Mouse (Mus musculus): Measurements from ENCODE around the gene Tmem145. TPM values are rescaled to one million over a fixed set of nuclear protein-coding genes. Genes with fewer than 3 reads are reported as not detected.

The Tmem145 gene
- total RNA-seq, 2 experiments from 2014 or later, result 4.0 to 5.4 TPM

- no peak for DNase-seq (ENCODE audit: low spot score in 2 of 2)
Observed at GRCm38 (mm10) chr7:25275555-25276298, 30.2 kb upstream of the Tmem145 start.

DNA sequence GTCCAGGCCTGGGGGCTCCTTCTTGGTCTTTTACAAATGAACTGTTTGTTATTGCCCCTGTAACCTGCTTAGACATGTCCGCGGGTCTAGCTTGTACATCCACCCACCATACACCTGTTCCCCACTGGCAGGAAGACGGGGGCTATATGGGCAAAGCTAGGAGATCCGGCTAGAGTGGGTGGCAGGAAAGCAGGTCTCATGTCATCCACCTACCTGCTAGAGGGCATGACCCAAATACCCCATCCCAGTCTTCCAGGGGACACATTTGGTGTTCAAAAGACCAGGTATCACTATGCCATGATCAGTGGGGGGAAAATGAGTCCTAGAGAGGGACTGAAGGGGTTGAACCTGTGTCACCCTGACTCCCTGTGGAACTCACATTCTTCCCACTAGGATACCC is 28.5 kb upstream of the Tmem145 start:
- DNase-seq (ENCODE audit: low spot score in 2 of 2), result no peak

DNA sequence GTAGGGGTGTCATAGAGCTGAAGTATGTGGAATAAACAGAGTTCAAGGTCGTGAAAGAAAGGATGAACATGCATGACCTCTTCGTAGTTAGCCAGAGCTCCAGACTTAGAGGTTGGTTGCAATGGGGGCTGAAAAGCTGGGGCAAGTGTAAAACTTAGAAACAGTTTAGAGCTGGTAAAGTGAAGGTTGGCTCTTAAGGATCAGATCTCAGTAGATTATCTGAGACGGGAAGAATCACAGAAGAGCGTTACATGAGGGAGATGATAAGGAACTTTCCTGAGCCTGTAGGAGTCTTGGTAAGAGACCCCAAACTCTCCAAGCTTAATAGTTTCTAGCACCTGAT is 27.9 kb upstream of the Tmem145 start:
- no peak for DNase-seq (ENCODE audit: low spot score in 2 of 2)

- peak in 1 of 2 experiments; percentile 60 for DNase-seq (ENCODE audit: low spot score in 2 of 2)
Observed at GRCm38 (mm10) chr7:25278341-25279075, 27.4 kb upstream of the Tmem145 start.

DNA sequence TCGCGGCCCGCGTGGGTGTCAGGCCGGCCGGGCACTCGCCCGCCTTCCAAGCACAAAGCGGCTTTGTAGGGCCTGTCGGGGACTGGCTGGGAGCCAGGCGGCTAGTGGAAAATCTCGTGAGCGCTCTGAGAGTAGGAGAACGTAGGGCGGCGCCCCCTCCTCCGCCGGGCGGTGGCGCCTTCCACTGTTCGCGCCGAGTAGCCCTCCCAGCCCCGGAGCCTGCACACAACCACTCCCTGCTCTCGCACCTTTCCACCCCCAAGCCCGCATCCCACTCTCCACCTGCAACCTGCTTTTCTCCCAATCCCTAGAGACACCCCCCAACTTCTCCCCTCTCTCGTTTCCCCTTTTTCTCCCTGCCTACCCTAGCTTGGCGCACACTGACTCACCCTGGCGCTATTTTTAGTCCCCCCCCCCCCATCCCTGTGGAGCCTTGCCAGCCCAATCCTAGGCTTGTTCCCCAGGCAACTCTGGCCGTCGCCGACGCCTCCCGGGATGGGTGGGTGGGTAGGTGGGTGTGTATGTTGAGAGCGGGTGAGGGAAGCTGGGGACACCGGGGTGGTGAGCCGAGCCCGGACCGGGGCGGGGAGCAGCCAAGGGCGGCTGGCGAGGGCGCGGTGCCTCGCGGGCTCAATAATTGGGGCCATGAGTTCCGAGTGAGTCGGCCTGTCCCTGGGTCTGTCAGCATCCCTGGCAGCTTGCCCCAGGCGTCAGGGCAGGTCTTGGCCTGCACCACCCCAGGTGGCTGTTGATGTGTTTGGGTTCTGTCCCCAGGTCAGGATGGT is 26.6 kb upstream of the Tmem145 start:
- DNase-seq (ENCODE audit: low spot score in 2 of 2), result peak; percentile 62 to 66

GRCm38 (mm10) chr7:25279861-25280791 is 25.8 kb upstream of the Tmem145 start:
- peak in 1 of 2 experiments; percentile 33 for DNase-seq (ENCODE audit: low spot score in 2 of 2)

GRCm38 (mm10) chr7:25281166-25281733 is 24.7 kb upstream of the Tmem145 start:
- no peak for DNase-seq (ENCODE audit: low spot score in 2 of 2)

- DNase-seq (ENCODE audit: low spot score in 2 of 2), result peak; percentile 99
Observed at GRCm38 (mm10) chr7:25281734-25282601, 23.9 kb upstream of the Tmem145 start.

- peak in 1 of 2 experiments; percentile 35 for DNase-seq (ENCODE audit: low spot score in 2 of 2)
Observed at GRCm38 (mm10) chr7:25282731-25283211, 23.1 kb upstream of the Tmem145 start.

DNA sequence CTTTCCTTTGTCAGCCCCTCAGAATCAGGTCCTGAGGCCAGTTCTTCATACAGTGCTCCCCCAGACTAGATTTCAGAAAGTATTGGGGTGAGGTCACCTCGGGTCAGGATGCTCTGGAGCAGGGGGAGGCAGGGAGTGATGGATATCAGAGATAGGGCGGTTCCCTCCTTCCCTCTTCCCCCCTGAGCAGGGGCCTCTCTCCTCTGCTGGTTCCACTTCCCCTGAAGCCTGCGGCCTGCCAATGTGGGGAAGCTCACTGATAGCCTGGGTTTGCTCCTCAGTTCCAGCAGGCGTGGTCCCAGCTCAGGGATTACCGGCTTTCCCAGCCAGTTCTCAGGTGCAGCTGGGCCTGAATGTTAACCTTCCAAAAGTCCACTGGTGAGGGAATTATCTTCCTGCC is 22.3 kb upstream of the Tmem145 start:
- DNase-seq (ENCODE audit: low spot score in 2 of 2), result no peak

DNA sequence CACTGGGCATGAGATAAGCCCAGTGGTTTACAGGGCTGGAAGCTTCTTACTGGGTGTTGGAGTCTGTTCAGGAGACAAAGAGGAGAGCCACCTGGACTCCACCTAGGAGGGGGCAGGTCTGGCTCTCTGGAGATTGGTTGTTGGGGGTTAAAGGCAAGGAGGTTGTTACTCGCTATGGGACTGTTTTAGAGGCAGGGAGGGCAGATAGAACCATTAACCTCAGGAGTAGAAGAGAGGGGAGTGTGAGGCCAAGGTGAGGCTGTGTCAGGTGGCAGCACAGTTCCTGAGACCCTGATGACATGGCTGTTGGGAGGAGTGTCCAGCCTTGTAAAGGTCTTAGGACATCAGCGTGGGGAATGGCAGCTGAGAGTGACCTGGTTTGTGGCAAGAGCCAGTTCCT is 21.7 kb upstream of the Tmem145 start:
- DNase-seq (ENCODE audit: low spot score in 2 of 2), result no peak

GRCm38 (mm10) chr7:25284766-25285165 is 21.1 kb upstream of the Tmem145 start:
- no peak for DNase-seq (ENCODE audit: low spot score in 2 of 2)

- no peak for DNase-seq (ENCODE audit: low spot score in 2 of 2)
Observed at GRCm38 (mm10) chr7:25285511-25286238, 20.2 kb upstream of the Tmem145 start.

- DNase-seq (ENCODE audit: low spot score in 2 of 2), result no peak
Observed at GRCm38 (mm10) chr7:25286989-25287388, 18.9 kb upstream of the Tmem145 start.

- no peak for DNase-seq (ENCODE audit: low spot score in 2 of 2)
Observed at GRCm38 (mm10) chr7:25288011-25288410, 17.9 kb upstream of the Tmem145 start.

DNA sequence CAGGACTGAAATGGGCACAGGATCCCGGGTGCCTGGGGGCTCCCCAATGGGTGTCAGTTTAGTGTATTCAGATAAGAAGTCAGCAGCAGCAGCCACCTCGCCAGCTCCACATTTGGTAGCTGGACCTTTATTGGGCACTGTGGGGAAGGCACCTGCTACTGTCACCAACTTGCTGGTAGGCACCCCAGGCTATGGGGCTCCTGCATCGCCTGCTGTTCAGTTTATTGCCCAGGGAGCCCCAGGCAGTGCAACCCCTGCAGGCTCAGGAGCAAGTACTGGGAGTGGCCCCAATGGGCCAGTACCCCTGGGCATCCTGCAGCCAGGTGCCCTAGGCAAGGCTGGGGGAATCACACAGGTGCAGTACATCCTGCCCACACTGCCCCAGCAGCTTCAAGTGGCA is 17.2 kb upstream of the Tmem145 start:
- DNase-seq (ENCODE audit: low spot score in 2 of 2), result no peak

- DNase-seq (ENCODE audit: low spot score in 2 of 2), result no peak
Observed at GRCm38 (mm10) chr7:25289925-25290324, 16.0 kb upstream of the Tmem145 start.

DNA sequence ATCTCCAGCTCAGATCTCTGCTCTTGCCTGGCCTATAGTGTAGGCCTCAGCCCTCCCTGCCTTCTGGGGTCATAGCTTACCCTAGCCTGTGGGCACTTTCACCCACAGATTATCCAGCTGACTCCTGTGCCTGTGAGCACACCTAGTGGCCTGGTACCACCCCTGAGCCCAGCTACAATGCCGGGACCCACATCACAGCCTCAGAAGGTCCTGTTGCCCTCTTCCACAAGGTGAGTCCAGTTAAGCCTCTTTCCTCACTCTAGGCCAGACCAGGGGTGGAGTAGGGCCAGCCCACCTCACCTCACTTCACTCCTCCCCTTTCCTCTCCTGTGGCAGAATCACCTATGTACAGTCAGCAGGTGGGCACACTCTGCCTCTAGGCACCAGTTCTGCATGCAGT is 15.4 kb upstream of the Tmem145 start:
- no peak for DNase-seq (ENCODE audit: low spot score in 2 of 2)

DNA sequence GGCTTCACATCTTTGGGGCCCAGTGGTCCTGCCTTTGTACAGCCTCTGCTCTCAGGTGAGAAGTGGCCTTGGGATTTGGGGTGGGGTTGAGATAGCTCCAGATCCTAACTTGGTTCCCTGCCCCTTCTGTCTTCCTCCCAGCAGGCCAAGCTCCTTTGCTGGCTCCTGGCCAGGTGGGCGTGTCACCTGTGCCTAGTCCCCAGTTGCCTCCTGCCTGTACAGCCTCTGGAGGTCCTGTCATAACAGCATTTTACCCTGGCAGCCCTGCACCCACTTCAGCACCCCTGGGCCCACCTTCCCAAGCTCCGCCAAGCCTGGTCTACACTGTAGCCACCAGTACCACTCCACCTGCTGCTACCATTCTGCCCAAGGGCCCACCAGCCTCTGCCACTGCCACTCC is 15.0 kb upstream of the Tmem145 start:
- no peak for DNase-seq (ENCODE audit: low spot score in 2 of 2)

Measured in adrenal gland, postnatal 4 days (tissue).